Mouse (Mus musculus): ENCODE results near the gene Zfp687. TPM values are rescaled to one million over a fixed set of nuclear protein-coding genes. Genes with fewer than 3 reads are reported as not detected.

Gene Zfp687
- polyA plus RNA-seq, 1 experiment from 2014 or later = 41.3 TPM

Small RNAs within 50 kb of the gene (microRNA-seq; reads per million reads assigned to microRNA genes)
- 0.70 reads per million for gene Mir7013

Other genes with a start within 250 kb of the Zfp687 start
- gene Cgn, start 229.0 kb downstream of the Zfp687 start, polyA plus RNA-seq (2016; fragmentation: Nextera tagmentation; extraction: Ambion mirVana) = 4.7 and 5.0 TPM in 2 replicates
- 26.5 and 27.1 TPM in 2 replicates for gene Pogz, start 177.9 kb downstream of the Zfp687 start, polyA plus RNA-seq (2016; fragmentation: Nextera tagmentation; extraction: Ambion mirVana)
- 307 TPM in 2 replicates for gene Psmb4, start 128.5 kb downstream of the Zfp687 start, polyA plus RNA-seq (2016; fragmentation: Nextera tagmentation; extraction: Ambion mirVana)
- gene Selenbp1, start 82.4 kb downstream of the Zfp687 start, polyA plus RNA-seq (2016; fragmentation: Nextera tagmentation; extraction: Ambion mirVana) = 4.4 and 4.6 TPM in 2 replicates
- 6.6 and 8.4 TPM in 2 replicates for gene Rfx5, start 61.4 kb downstream of the Zfp687 start, polyA plus RNA-seq (2016; fragmentation: Nextera tagmentation; extraction: Ambion mirVana)
- gene Pi4kb, start 40.7 kb downstream of the Zfp687 start, polyA plus RNA-seq (2016; fragmentation: Nextera tagmentation; extraction: Ambion mirVana) = 23.0 and 25.7 TPM in 2 replicates
- gene Psmd4, start 27.2 kb upstream of the Zfp687 start, polyA plus RNA-seq (2016; fragmentation: Nextera tagmentation; extraction: Ambion mirVana) = 277 and 293 TPM in 2 replicates
- 18.3 and 20.5 TPM in 2 replicates for gene Pip5k1a, start 91.5 kb upstream of the Zfp687 start, polyA plus RNA-seq (2016; fragmentation: Nextera tagmentation; extraction: Ambion mirVana)
- gene Vps72, start 95.6 kb upstream of the Zfp687 start, polyA plus RNA-seq (2016; fragmentation: Nextera tagmentation; extraction: Ambion mirVana) = 250 and 251 TPM in 2 replicates
- 0.84 and 0.89 TPM in 2 replicates for gene Tmod4, start 109.0 kb upstream of the Zfp687 start, polyA plus RNA-seq (2016; fragmentation: Nextera tagmentation; extraction: Ambion mirVana)
- gene Scnm1, start 118.6 kb upstream of the Zfp687 start, polyA plus RNA-seq (2016; fragmentation: Nextera tagmentation; extraction: Ambion mirVana) = 86.7 and 94.8 TPM in 2 replicates
- gene Lysmd1, start 118.6 kb upstream of the Zfp687 start, polyA plus RNA-seq (2016; fragmentation: Nextera tagmentation; extraction: Ambion mirVana) = 22.5 and 24.4 TPM in 2 replicates
- gene Tnfaip8l2, start 126.9 kb upstream of the Zfp687 start, polyA plus RNA-seq (2016; fragmentation: Nextera tagmentation; extraction: Ambion mirVana) = 2.5 and 3.3 TPM in 2 replicates
- gene Sema6c, start 145.0 kb upstream of the Zfp687 start, polyA plus RNA-seq (2016; fragmentation: Nextera tagmentation; extraction: Ambion mirVana) = 45.1 and 56.8 TPM in 2 replicates
- gene Gabpb2, start 202.5 kb upstream of the Zfp687 start, polyA plus RNA-seq (2016; fragmentation: Nextera tagmentation; extraction: Ambion mirVana) = 11.0 and 11.6 TPM in 2 replicates
- gene Cdc42se1, start 213.3 kb upstream of the Zfp687 start, polyA plus RNA-seq (2016; fragmentation: Nextera tagmentation; extraction: Ambion mirVana) = 91.0 and 93.9 TPM in 2 replicates
- gene Mllt11, start 216.7 kb upstream of the Zfp687 start, polyA plus RNA-seq (2016; fragmentation: Nextera tagmentation; extraction: Ambion mirVana) = 101 and 106 TPM in 2 replicates
- gene Gm128, start 226.2 kb upstream of the Zfp687 start, polyA plus RNA-seq (2016; fragmentation: Nextera tagmentation; extraction: Ambion mirVana) = 0.26 TPM in 1 of 2 replicates, not detected in the other
- 0.33 and 0.38 TPM in 2 replicates for gene Bnipl, start 235.7 kb upstream of the Zfp687 start, polyA plus RNA-seq (2016; fragmentation: Nextera tagmentation; extraction: Ambion mirVana)

Data from midbrain, embryonic 12.5 days (tissue).